Mouse (Mus musculus) granulocyte monocyte progenitor cell, adult 5-6 weeks (primary cell): Measurements from ENCODE around the gene Rps6ka6. TPM values are rescaled to one million over a fixed set of nuclear protein-coding genes. Genes with fewer than 3 reads are reported as not detected.
A peak's percentile ranks its signal among the peaks of the same experiment; 100 is the strongest.

Experiments used
- ATAC-seq: replicated peaks from 2 replicates; pipeline ENCODE4 v1.8.0; 2016; ENCODE audit warnings: mild to moderate bottlenecking, moderate TSS enrichment, inconsistent platforms; ENCODE audit not compliant: poor library complexity, severe bottlenecking
- total RNA-seq, 2 experiments: library from RNA; stranded (forward) in 1 of 2; stranded (reverse) in 1 of 2; fragments of 200-712, 200-1000 nt in 1 of 2; fragments of >200 nt in 1 of 2; fragmentation: Nextera tagmentation in 1 of 2; gene quantifications; 2 replicates each; pipeline ENCODE4 v1.2.3; 2014 to 2017

The Rps6ka6 gene
- total RNA-seq (2014; fragmentation: Nextera tagmentation): not detected in 2 replicates
- total RNA-seq (2017): not detected in 2 replicates

- ATAC-seq: no peak
These were observed at the start of gene Rps6ka6 for GRCm38 (mm10) chrX:111537859-111538258. TSS of gene Rps6ka6 (minus strand) at chrX:111537959.

DNA sequence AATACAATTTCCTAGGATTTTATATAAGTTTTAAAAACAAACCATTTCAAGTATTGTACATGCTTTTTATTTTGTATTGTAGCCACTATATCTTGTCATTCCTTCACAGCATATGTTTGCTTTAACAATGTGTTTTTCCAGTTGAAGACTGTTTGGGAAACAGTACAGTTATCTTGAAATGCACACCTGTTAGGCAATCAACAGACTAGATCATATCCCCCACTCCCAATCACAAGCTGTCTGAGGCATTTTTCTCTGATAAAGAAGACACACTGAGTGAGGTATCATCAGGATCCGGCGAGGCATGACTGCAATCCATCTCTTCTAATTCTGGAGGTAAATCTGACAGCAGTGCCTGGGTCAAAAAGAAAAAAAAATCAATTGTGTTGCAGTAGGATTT is 39.3 kb upstream of the Rps6ka6 start:
- ATAC-seq: no peak

GRCm38 (mm10) chrX:111518206-111518605 is 19.6 kb downstream of the Rps6ka6 start:
- ATAC-seq: no peak

GRCm38 (mm10) chrX:111463565-111464093 is 74.1 kb downstream of the Rps6ka6 start:
- no peak for ATAC-seq

DNA sequence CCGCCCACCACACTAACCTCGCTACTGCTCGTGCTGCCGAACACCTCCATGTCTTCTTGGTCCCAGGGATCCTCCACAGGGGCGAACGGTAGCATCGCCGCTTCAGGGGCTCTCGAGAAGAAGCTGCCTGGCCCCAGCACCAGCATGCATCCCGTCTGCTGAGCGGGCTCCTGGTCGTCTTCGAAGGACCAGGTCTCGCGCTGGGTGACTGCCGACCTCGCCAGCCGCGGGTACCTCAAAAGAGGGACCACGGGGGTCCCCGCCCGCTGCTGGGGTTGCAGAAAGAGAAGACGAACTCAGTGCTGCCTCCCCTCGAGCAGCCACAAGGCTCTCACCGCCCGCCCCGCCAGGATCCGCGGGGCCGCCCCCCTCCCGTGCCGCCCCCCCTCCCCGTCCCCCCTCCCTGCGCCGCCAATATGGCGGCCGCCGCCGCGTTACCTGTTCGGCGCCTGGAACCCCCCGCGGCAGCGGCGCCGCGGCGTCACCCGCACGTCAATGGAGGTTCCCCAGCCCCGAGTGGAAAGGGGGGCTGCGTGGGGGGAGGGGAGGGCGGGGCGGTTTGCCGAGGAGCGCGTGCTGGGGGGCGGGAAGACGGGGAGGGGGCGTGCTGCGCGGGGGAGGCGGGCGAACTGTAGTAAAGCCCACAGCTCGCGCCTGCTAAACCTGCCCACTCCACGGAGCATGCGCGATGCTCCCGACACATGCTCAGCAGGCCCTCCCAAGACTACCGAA is 74.8 kb downstream of the Rps6ka6 start:
- ATAC-seq: peak; percentile 42

DNA sequence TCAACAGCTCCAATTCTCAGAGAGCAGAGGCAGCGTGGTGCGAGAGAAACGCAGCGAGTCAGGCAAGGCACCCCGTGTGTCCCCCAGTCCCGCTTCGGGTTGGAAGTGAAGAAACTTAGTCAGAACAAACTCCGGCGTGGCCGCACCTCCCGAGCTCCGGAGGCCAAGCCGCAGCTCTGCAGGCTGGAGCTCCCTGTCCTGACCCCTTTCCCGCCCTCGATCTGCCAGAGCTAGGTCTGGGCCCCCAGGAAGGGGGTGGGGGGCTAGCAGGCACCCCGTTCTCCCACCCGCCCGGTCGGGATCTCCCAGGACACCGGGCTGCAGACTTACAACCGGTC is 75.3 kb downstream of the Rps6ka6 start:
- peak; percentile 25 for ATAC-seq

- ATAC-seq: no peak
These were observed 75.7 kb downstream of the Rps6ka6 start for GRCm38 (mm10) chrX:111462092-111462491.

DNA sequence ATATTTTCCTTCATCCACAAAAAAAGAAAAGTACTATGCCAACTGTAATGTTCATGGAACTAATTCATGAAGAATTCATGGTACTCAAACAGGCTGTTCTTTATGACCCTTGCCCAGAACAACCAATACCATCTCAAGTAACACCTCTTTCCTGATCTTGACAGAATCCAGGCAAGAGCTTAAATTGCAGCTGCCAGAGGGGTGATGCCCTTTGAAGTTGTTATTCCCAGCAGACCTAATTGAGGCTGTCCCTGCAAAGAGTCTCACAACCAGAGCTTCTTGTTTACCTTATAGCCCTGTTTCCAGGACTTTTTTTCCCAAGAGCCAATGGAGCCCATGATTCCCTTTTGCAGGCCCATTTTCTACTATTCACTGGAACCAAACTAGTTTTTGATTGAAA is 77.6 kb downstream of the Rps6ka6 start:
- no peak for ATAC-seq

DNA sequence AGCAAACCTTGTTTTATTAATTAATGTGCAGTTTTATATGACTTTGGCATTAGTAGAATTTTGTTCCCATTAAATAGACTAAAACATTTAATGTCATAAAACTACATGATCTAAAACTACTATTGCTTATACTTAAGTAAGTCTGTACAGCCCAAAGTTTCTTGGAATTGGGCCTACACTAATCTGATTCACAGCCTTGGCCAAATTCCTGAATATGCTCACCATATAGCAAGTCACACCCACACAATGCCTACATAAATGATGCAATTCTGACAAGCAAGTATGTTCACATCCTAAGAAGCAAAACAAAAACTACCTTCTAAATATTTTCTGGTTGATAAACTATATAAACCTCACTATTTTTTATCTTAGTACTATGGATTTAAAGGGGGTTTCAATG is 101.2 kb downstream of the Rps6ka6 start:
- ATAC-seq: no peak

- ATAC-seq: no peak
These were observed 123.0 kb downstream of the Rps6ka6 start for GRCm38 (mm10) chrX:111414775-111415174.

GRCm38 (mm10) chrX:111404816-111405215 is 132.9 kb downstream of the Rps6ka6 start:
- no peak for ATAC-seq

GRCm38 (mm10) chrX:111377020-111377419 is 160.7 kb downstream of the Rps6ka6 start:
- ATAC-seq: no peak

DNA sequence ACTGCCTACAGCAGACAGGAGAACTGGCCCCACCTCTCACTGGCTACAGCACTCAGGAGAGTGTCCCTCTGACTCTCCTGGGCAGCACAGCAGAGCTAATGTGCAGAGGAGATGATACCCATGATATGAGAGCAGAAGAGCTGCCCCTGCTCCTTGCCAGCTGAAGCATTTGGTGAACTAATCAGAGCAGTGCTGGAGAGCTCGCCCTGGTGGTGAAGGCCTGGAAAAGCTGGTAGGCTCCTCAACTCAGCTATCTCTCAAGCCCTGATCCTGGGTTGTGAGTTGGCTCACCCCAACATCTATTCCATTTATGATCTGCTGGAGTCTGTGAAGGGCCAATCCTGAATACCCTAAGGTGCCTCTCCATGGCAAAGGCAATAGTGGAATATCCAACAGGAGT is 163.6 kb downstream of the Rps6ka6 start:
- ATAC-seq: no peak

Other genes starting within 250 kb of the Rps6ka6 start
- gene Hdx, start 159.1 kb upstream of the Rps6ka6 start, total RNA-seq (2014; fragmentation: Nextera tagmentation): 0.28 TPM in 1 of 2 replicates, not detected in the other
- 0.13 and 0.15 TPM in 2 replicates for gene Hdx, start 159.1 kb upstream of the Rps6ka6 start, total RNA-seq (2017)